Mouse (Mus musculus): ENCODE results near the gene Phactr1.

DNA sequence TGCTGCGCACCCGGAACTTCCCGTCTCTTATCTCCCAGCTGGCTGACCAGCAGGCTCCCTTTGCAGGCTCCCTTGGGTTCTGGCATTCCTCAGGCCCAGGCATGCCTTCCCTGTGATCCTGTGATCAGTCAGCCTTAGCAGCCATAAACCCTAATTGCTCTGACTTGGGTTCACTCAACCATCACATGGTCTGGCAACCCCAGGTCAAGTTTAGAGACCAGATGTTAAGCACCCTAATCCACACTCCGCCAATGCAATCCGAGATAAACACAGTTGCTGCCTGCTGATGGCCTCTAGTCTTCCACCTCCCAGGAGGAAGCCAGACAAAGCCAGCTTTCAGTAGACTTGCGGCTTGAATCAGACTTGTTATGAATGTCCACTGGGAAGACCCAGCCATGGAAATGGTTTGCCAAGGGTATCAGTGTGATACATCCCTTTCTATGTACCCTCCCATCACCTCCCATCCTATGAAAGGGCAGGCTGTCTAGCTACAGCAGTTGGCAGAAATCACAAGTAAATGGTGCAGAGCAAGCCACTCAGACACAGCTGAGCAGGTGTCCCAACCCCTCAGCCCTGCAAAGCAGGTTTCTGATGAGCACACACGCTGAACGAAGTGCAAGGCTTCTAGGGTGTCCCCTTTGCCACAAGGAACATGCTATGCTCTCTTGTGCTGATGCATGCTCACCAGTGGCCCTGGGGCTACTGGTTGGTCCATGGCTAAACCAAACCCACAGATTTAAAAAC lies 466.3 kb downstream of the Phactr1 start:
- TF ChIP-seq CTCF (IDR thresholded peaks at IDR 0.05; ENCODE audit: low read depth, low read length): no peak
- TF ChIP-seq POLR2A (IDR thresholded peaks at IDR 0.05; ENCODE audit: extremely low read depth, insufficient read depth, low read length): no peak
